ENCODE assay signal across 8 mouse cellular contexts in genomic region chr6:115037103-115038094, GRCm38 (mm10). TPM values are rescaled to one million over a fixed set of nuclear protein-coding genes. Genes with fewer than 3 reads are reported as not detected.
DNase-seq lines count a peak whose midpoint lies in the region; ATAC-seq and TF ChIP-seq lines count a peak whose summit lies in the region.

Tamm41 (minus strand) TSS chr6:115037876.

- TF ChIP-seq CTCF in Patski (IDR thresholded peaks at IDR 0.05) = peak; percentile 100
- peak; percentile 98 for TF ChIP-seq CTCF in lung, postnatal 0 days (IDR thresholded peaks at IDR 0.05)

- peaks cover 15% of the 10 kb centered on the region for H3K4me1 ChIP-seq in hindbrain, embryonic 10.5 days (replicated peaks)
- H3K4me1 ChIP-seq in lung, postnatal 0 days (ENCODE audit: insufficient read depth, low read depth, low read length) = peaks cover 6% of the 10 kb centered on the region; the same call in 1 of the 2 replicates

- H3K27me3 ChIP-seq in Patski = peaks cover under 1% of the 10 kb centered on the region
- H3K27me3 ChIP-seq in hindbrain, embryonic 10.5 days (ENCODE audit: insufficient read depth, poor library complexity, severe bottlenecking) = no peaks in the 10 kb centered on the region
- no peaks in the 10 kb centered on the region for H3K27me3 ChIP-seq in lung, postnatal 0 days (replicated peaks; ENCODE audit: insufficient read depth, low read length)

- H3K4me2 ChIP-seq in lung, postnatal 0 days (replicated peaks; ENCODE audit: low read depth, low read length) = peak within 1 kb of the TSS; percentile 89

- peak; percentile 84 for ATAC-seq in Patski
- ATAC-seq in lung, postnatal 0 days = peak; percentile 97

- H3K4me3 ChIP-seq in hindbrain, embryonic 10.5 days = peak within 1 kb of the TSS; percentile 95
- peak within 1 kb of the TSS; percentile 60 for H3K4me3 ChIP-seq in lung, postnatal 0 days (ENCODE audit: low read depth, low read length)

- 1% methylated on average over 57 of the region's 57 CpGs for WGBS in hindbrain, embryonic 10.5 days
- under 1% methylated on average over 54 of the region's 57 CpGs for WGBS in lung, postnatal 0 days

- peak; percentile 46 for DNase-seq in Patski (ENCODE audit: low read depth, low spot score)
- peak; percentile 86 for DNase-seq in cerebellum, adult 9-11 months
- peak; percentile 67 to 91 for DNase-seq in frontal cortex, adult 2 months (ENCODE audit: extremely low spot score in 1 of 2, low spot score in 1 of 2)
- DNase-seq in hindbrain, embryonic 10.5 days (ENCODE audit: low spot score) = peak; percentile 87
- DNase-seq in layer of hippocampus, postnatal 10 days (ENCODE audit: low spot score in 2 of 2) = peak; percentile 92 to 94
- DNase-seq in lung, postnatal 0 days (ENCODE audit: low spot score) = peak; percentile 92
- DNase-seq in ovary, postnatal 10 days (ENCODE audit: low spot score) = peak; percentile 56
- peak; percentile 68 to 90 for DNase-seq in thymus, postnatal 10 days (ENCODE audit: low spot score in 2 of 2)

- CTCF ChIA-PET in Patski (lab: Charles Lee) = interaction anchor here (1.0 to 3.2 kb wide), 4 partner anchors 9 to 109 kb away, joined by 3 to 9 read pairs (median 5); no protein-coding TSS in a partner anchor

- H3K36me3 ChIP-seq in hindbrain, embryonic 10.5 days = peaks cover 25% of the 10 kb centered on the region
- no peaks in the 10 kb centered on the region; the same call in 1 of the 2 replicates for H3K36me3 ChIP-seq in lung, postnatal 0 days (ENCODE audit: insufficient read depth, low read length)

- peak within 1 kb of the TSS; percentile 88 for H3K27ac ChIP-seq in hindbrain, embryonic 10.5 days
- H3K27ac ChIP-seq in lung, postnatal 0 days (ENCODE audit: low read length) = 0 out of 2 replicates have a peak within 1 kb of the TSS, but pooled peaks have one; percentile 9

- 0 out of 2 replicates have a peak, but pooled peaks cover 2% of the 10 kb centered on the region for H3K9me3 ChIP-seq in hindbrain, embryonic 10.5 days
- no peaks in the 10 kb centered on the region for H3K9me3 ChIP-seq in lung, postnatal 0 days (ENCODE audit: low read length)

- H3K9ac ChIP-seq in lung, postnatal 0 days (replicated peaks; ENCODE audit: low read depth) = peak within 1 kb of the TSS; percentile 63

- POLR2A ChIA-PET in Patski (lab: Charles Lee) = no interaction called here

- TF ChIP-seq EP300 in lung, postnatal 0 days (IDR thresholded peaks at IDR 0.05) = no peak

- in situ Hi-C loops in Patski (cut with MboI; ENCODE audit: low pct_unique_long_range_greater_than_20kb) = no loop called here

RNA-seq across cellular contexts. Expression of gene Tamm41, which starts in this region (rescaled TPM):
- polyA plus RNA-seq in Patski (2021) = 26.3 TPM
- 20.1 and 20.4 TPM in 2 replicates for polyA plus RNA-seq in frontal cortex, adult 2 months (2012; rRNA removed)
- polyA plus RNA-seq in hindbrain, embryonic 10.5 days (2016; fragmentation: Nextera tagmentation; extraction: Ambion mirVana) = 83.0 and 94.2 TPM in 2 replicates
- 10 to 100 TPM; 22.7 to 23.5 TPM for total RNA-seq in layer of hippocampus, postnatal 10 days (2021)
- polyA plus RNA-seq in lung, postnatal 0 days (2015; fragmentation: Nextera tagmentation; extraction: Ambion mirVana) = 27.7 and 28.0 TPM in 2 replicates

Comparison
In these comparisons a context has a peak if more than half of its experiments do, and no peak if none do; other contexts are left out.
1. Peak in every context shown above with its lines: DNase-seq, ATAC-seq, H3K4me3 ChIP-seq and H3K27ac ChIP-seq.